Mouse (Mus musculus): Measurements from ENCODE around the gene Farsa.

DNA sequence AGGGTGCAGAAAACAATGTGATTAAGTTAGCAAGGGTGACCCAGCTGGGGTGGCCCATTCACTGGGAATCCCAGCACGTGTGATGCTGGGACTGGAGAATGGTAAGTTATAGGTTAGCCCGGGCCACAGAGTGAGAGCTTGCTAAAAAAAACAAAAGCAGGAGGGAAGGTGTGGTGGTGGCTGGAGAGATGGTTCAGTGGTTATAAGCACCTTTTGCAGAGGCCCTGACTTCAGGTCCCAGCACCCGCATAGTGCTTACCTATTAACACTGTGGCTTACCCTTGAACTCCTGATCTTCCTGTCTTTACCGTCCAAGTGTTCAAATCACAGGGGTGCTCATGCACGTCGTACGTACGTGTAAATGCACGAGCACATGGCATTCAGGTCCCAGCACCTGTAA is 50.2 kb downstream of the Farsa start:
- TF ChIP-seq EP300 (IDR thresholded peaks at IDR 0.05; ENCODE audit: low read depth) = no peak
- no peak for TF ChIP-seq CTCF (IDR thresholded peaks at IDR 0.05; ENCODE audit: low read depth)
